Mouse (Mus musculus) spleen, postnatal 10 days (tissue): ENCODE measurements around the gene Map3k5.
A peak's percentile ranks its signal among the peaks of the same experiment; 100 is the strongest.

Experiments
- DNase-seq, 2 experiments: peaks; one replicate each; pipeline ENCODE4 v3.0.0; 2021 to 2022; ENCODE audit warnings: low spot score in 2 of 2

Map3k5 gene

GRCm38 (mm10) chr10:20105575-20105974 is 171.3 kb downstream of the Map3k5 start:
- DNase-seq: no peak

GRCm38 (mm10) chr10:20107031-20107430 is 172.8 kb downstream of the Map3k5 start:
- no peak for DNase-seq

GRCm38 (mm10) chr10:20111508-20111907 is 177.2 kb downstream of the Map3k5 start:
- no peak for DNase-seq

- no peak for DNase-seq
These were observed 178.0 kb downstream of the Map3k5 start for GRCm38 (mm10) chr10:20112026-20112973.

GRCm38 (mm10) chr10:20119504-20120425 is 185.5 kb downstream of the Map3k5 start:
- DNase-seq: no peak

GRCm38 (mm10) chr10:20121981-20122380 is 187.7 kb downstream of the Map3k5 start:
- DNase-seq: no peak

- DNase-seq: no peak
These were observed 189.1 kb downstream of the Map3k5 start for GRCm38 (mm10) chr10:20123401-20123800.

GRCm38 (mm10) chr10:20124576-20124975 is 190.3 kb downstream of the Map3k5 start:
- DNase-seq: no peak

- peak in 1 of 2 experiments; percentile 48 for DNase-seq
These were observed 191.0 kb downstream of the Map3k5 start for GRCm38 (mm10) chr10:20125226-20125625.

- no peak for DNase-seq
These were observed 198.8 kb downstream of the Map3k5 start for GRCm38 (mm10) chr10:20132933-20133652.

- peak in 1 of 2 experiments; percentile 27 for DNase-seq
These were observed 201.2 kb downstream of the Map3k5 start for GRCm38 (mm10) chr10:20135350-20136058.

- DNase-seq: no peak
These were observed 202.2 kb downstream of the Map3k5 start for GRCm38 (mm10) chr10:20136505-20136904.

GRCm38 (mm10) chr10:20141376-20141775 is 207.1 kb downstream of the Map3k5 start:
- DNase-seq: no peak

GRCm38 (mm10) chr10:20148130-20148772 is 214.0 kb downstream of the Map3k5 start, which contains the start of gene Map7:
Gene Map7 (plus strand): TSS chr10:20148471.
- DNase-seq: no peak

- DNase-seq: peak; percentile 53 to 59
These were observed 214.5 kb downstream of the Map3k5 start for GRCm38 (mm10) chr10:20148773-20149120.

GRCm38 (mm10) chr10:20149121-20149834 is 215.0 kb downstream of the Map3k5 start:
- peak; percentile 46 to 47 for DNase-seq

GRCm38 (mm10) chr10:20149835-20150355 is 215.6 kb downstream of the Map3k5 start:
- no peak for DNase-seq

- no peak for DNase-seq
These were observed 217.9 kb downstream of the Map3k5 start for GRCm38 (mm10) chr10:20152131-20152530.

GRCm38 (mm10) chr10:20153507-20153906 is 219.2 kb downstream of the Map3k5 start:
- DNase-seq: no peak
